In the genomic region with DNA sequence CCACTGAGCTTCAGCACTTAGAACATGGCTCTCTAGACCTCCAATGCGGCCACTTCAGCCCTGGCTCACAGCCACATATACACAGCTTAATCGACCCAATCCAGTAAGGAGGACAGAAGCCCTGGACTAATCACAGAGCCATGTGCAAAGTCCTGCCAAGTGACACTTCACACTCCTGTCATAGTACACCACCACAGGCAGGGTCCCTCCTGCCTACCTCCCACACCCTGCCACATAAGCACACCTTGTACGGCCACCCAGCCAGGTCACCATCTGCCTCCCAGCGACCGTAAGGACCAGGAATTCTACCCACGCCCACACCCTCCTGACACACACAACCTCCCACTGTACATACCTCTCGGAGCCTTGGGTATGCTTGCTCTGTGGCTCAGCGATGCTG, we compare ENCODE assay signal across 9 mouse cellular contexts. TPM values are rescaled to one million over a fixed set of nuclear protein-coding genes. Genes with fewer than 3 reads are reported as not detected.
DNase-seq lines count a peak whose midpoint lies in the region; ATAC-seq and TF ChIP-seq lines count a peak whose summit lies in the region.
"Had no signal": no experiment of that assay in that cellular context is flagged by ENCODE, and none has a peak within 500 bp of the region (broad histone marks: within the 10 kb centered on the region; RNA-seq: fewer than 3 reads in every experiment).

No protein-coding gene starts in this region.

- DNase-seq in liver, embryonic 11.5 days (ENCODE audit: low spot score), result no peak
- no peak for DNase-seq in MEL (ENCODE audit: low read depth, low spot score)
- DNase-seq in thymus, postnatal 36 days, result no peak
- DNase-seq: layer of hippocampus, adult 9-11 months had no signal

- H3K4me1 ChIP-seq in heart, embryonic 13.5 days, result peaks cover 21% of the 10 kb centered on the region
- 0 out of 2 replicates have a peak, but pooled peaks cover 6% of the 10 kb centered on the region for H3K4me1 ChIP-seq in heart, embryonic 11.5 days (ENCODE audit: control insufficient read depth, insufficient read depth, low read length)
- peaks cover 29% of the 10 kb centered on the region for H3K4me1 ChIP-seq in liver, embryonic 15.5 days (replicated peaks)
- peaks cover 4% of the 10 kb centered on the region for H3K4me1 ChIP-seq in liver, embryonic 11.5 days (replicated peaks; ENCODE audit: control insufficient read depth, insufficient read depth, low read length)
- H3K4me1 ChIP-seq in MEL (ENCODE audit: control insufficient read depth in 1 of 2, insufficient read depth in 2 of 2, low read length in 2 of 2), result peaks cover 8 to 18% of the 10 kb centered on the region in 2 experiments

- H3K36me3 ChIP-seq in heart, embryonic 13.5 days, result peaks cover 30% of the 10 kb centered on the region
- H3K36me3 ChIP-seq in heart, embryonic 11.5 days (ENCODE audit: control insufficient read depth, insufficient read depth, low read length), result peaks cover 6% of the 10 kb centered on the region; the same call in 1 of the 2 replicates
- no peaks in the 10 kb centered on the region for H3K36me3 ChIP-seq in liver, embryonic 15.5 days (replicated peaks)
- no peaks in the 10 kb centered on the region; the same call in 1 of the 2 replicates for H3K36me3 ChIP-seq in liver, embryonic 11.5 days (ENCODE audit: control insufficient read depth, insufficient read depth, low read length)
- H3K36me3 ChIP-seq in MEL (ENCODE audit: control insufficient read depth in 1 of 2, insufficient read depth in 2 of 2, low read length in 2 of 2), result peaks cover 0 to 13% of the 10 kb centered on the region in 2 experiments; a peak in 2 of 4 replicates

- no peak for TF ChIP-seq RAD21 in MEL (IDR thresholded peaks at IDR 0.05; ENCODE audit: low read depth, low read length)

- TF ChIP-seq EP300 in MEL (IDR thresholded peaks at IDR 0.05; ENCODE audit: low read depth in 1 of 2, low read length in 2 of 2), result no peak

- H3K27ac ChIP-seq in heart, embryonic 13.5 days (replicated peaks), result peak overlapping the region; percentile 84
- no peak overlapping the region for H3K27ac ChIP-seq in heart, embryonic 11.5 days (ENCODE audit: low read depth, low read length)
- H3K27ac ChIP-seq in liver, embryonic 15.5 days (replicated peaks), result peak overlapping the region; percentile 70
- H3K27ac ChIP-seq in liver, embryonic 11.5 days (ENCODE audit: low read depth, low read length), result no peak overlapping the region
- peak overlapping the region; percentile 61 for H3K27ac ChIP-seq in MEL (ENCODE audit: control insufficient read depth, low read depth, low read length)

- no peaks in the 10 kb centered on the region for H3K79me2 ChIP-seq in MEL (ENCODE audit: control insufficient read depth, insufficient read depth, low read length, poor library complexity)

- no peaks in the 10 kb centered on the region for H3K27me3 ChIP-seq in heart, embryonic 13.5 days (replicated peaks)
- H3K27me3 ChIP-seq in heart, embryonic 11.5 days (ENCODE audit: control insufficient read depth, insufficient read depth, low read length), result no peaks in the 10 kb centered on the region
- H3K27me3 ChIP-seq in liver, embryonic 15.5 days, result no peaks in the 10 kb centered on the region
- H3K27me3 ChIP-seq in liver, embryonic 11.5 days (replicated peaks; ENCODE audit: control insufficient read depth, insufficient read depth, low read length), result no peaks in the 10 kb centered on the region
- no peaks in the 10 kb centered on the region for H3K27me3 ChIP-seq in MEL (ENCODE audit: control insufficient read depth in 1 of 2, insufficient read depth in 2 of 2, low read length in 2 of 2)

- no peak overlapping the region for H3K9ac ChIP-seq in heart, embryonic 13.5 days
- H3K9ac ChIP-seq in heart, embryonic 11.5 days (ENCODE audit: low read depth, low read length), result no peak overlapping the region
- H3K9ac ChIP-seq in liver, embryonic 15.5 days, result peak overlapping the region; percentile 47
- H3K9ac ChIP-seq in liver, embryonic 11.5 days (ENCODE audit: low read depth, low read length), result no peak overlapping the region
- peak overlapping the region; percentile 39 for H3K9ac ChIP-seq in MEL (ENCODE audit: control insufficient read depth, low read depth, low read length, poor library complexity, severe bottlenecking)

- TF ChIP-seq CTCF in MEL (IDR thresholded peaks at IDR 0.05 in 2 of 3, conservative IDR thresholded peaks at IDR 0.05 in 1 of 3; ENCODE audit: control insufficient read depth in 1 of 3, insufficient read depth in 1 of 3, low read depth in 2 of 3, low read length in 3 of 3, poor library complexity in 1 of 3, severe bottlenecking in 1 of 3), result no peak

- no peak overlapping the region for H3K4me2 ChIP-seq in heart, embryonic 13.5 days
- no peak overlapping the region for H3K4me2 ChIP-seq in heart, embryonic 11.5 days
- H3K4me2 ChIP-seq in liver, embryonic 15.5 days, result peak overlapping the region; percentile 54
- H3K4me2 ChIP-seq in liver, embryonic 11.5 days, result no peak overlapping the region

- WGBS in heart, embryonic 13.5 days, result 62% methylated on average over 8 of the region's 8 CpGs
- 79% methylated on average over 8 of the region's 8 CpGs for WGBS in heart, embryonic 11.5 days (ENCODE audit: insufficient replicate concordance)
- WGBS in liver, embryonic 15.5 days (ENCODE audit: insufficient replicate concordance), result 69% methylated on average over 8 of the region's 8 CpGs
- WGBS in liver, embryonic 11.5 days, result 91% methylated on average over 8 of the region's 8 CpGs

- no peak overlapping the region for H3K4me3 ChIP-seq in heart, embryonic 13.5 days
- no peak overlapping the region for H3K4me3 ChIP-seq in heart, embryonic 11.5 days (ENCODE audit: low read depth, low read length)
- H3K4me3 ChIP-seq in liver, embryonic 15.5 days (replicated peaks), result peak overlapping the region; percentile 34
- H3K4me3 ChIP-seq in liver, embryonic 11.5 days (ENCODE audit: low read depth, low read length), result no peak overlapping the region
- peak overlapping the region; percentile 20 to 31; a peak in 2 of 4 replicates for H3K4me3 ChIP-seq in MEL (ENCODE audit: control insufficient read depth in 1 of 2, insufficient read depth in 1 of 2, low read depth in 2 of 2, low read length in 2 of 2)

- TF ChIP-seq POLR2A in MEL (IDR thresholded peaks at IDR 0.05; ENCODE audit: control insufficient read depth in 1 of 2, insufficient read depth in 1 of 2, low read depth in 1 of 2, low read length in 2 of 2, poor library complexity in 1 of 2), result no peak

- no peak for ATAC-seq in heart, embryonic 13.5 days (ENCODE audit: extremely low read depth, insufficient number of reproducible peaks, low FRiP score, low TSS enrichment)
- no peak for ATAC-seq in heart, embryonic 11.5 days (replicated peaks; ENCODE audit: insufficient number of reproducible peaks, low FRiP score, low TSS enrichment)
- ATAC-seq in liver, embryonic 15.5 days (ENCODE audit: insufficient read depth), result 0 out of 2 replicates have a peak, but pooled peaks have one; percentile 4
- no peak for ATAC-seq in liver, embryonic 11.5 days (replicated peaks; ENCODE audit: low FRiP score)
- ATAC-seq in erythroblast, adult 5-6 weeks (replicated peaks; ENCODE audit: low FRiP score, poor library complexity, severe bottlenecking), result peak; percentile 61
- ATAC-seq: inflammation-experienced regulatory T-cells, adult 6 months had no signal

- no peaks in the 10 kb centered on the region for H3K9me3 ChIP-seq in heart, embryonic 13.5 days
- H3K9me3 ChIP-seq in heart, embryonic 11.5 days (replicated peaks; ENCODE audit: control insufficient read depth, low read length), result no peaks in the 10 kb centered on the region
- H3K9me3 ChIP-seq in liver, embryonic 15.5 days (replicated peaks), result no peaks in the 10 kb centered on the region
- no peaks in the 10 kb centered on the region for H3K9me3 ChIP-seq in liver, embryonic 11.5 days (ENCODE audit: control insufficient read depth, low read length)
- H3K9me3 ChIP-seq in MEL (replicated peaks; ENCODE audit: insufficient read depth, low read length), result no peaks in the 10 kb centered on the region

TF ChIP-seq in MEL, 35 proteins besides CTCF, POLR2A, EP300 and RAD21:
- TF ChIP-seq TCF12 (IDR thresholded peaks at IDR 0.05; ENCODE audit: low read depth, low read length) (no peak), JUND (IDR thresholded peaks at IDR 0.05; ENCODE audit: low read depth, low read length) (no peak), USF1 (IDR thresholded peaks at IDR 0.05; ENCODE audit: low read depth, low read length) (no peak)

RNA-seq across cellular contexts. Expression of a gene that starts 41.4 kb away (rescaled TPM):
- polyA plus RNA-seq in heart, embryonic 13.5 days (2015; fragmentation: Nextera tagmentation; extraction: Ambion mirVana), result 13.0 and 14.4 TPM in 2 replicates
- 15.2 and 19.8 TPM in 2 replicates for polyA plus RNA-seq in heart, embryonic 11.5 days (2014; fragmentation: Nextera tagmentation; extraction: Ambion mirVana)
- polyA plus RNA-seq in liver, embryonic 15.5 days (2015; fragmentation: Nextera tagmentation; extraction: Ambion mirVana), result 5.1 and 5.2 TPM in 2 replicates
- polyA plus RNA-seq in liver, embryonic 11.5 days (2014; fragmentation: Nextera tagmentation; extraction: Ambion mirVana), result 10.3 and 12.9 TPM in 2 replicates
- total RNA-seq in MEL (2012; rRNA removed), result 7.8 and 7.9 TPM in 2 replicates
- polyA plus RNA-seq in MEL (2012; ENCODE audit: insufficient read depth in 1 of 2, insufficient read length in 2 of 2, low read depth in 1 of 2, low replicate concordance in 2 of 2, missing spikeins in 1 of 2), result 10 to 100 TPM in 1 of 2 experiments, not detected in 1; 14.2 TPM
- total RNA-seq in erythroblast, adult 5-6 weeks (2015; ENCODE audit: low replicate concordance), result 27.3 and 34.7 TPM in 2 replicates
- total RNA-seq in erythroblast, adult 5-6 weeks (2017; ENCODE audit: low replicate concordance), result 52.8 and 68.6 TPM in 2 replicates

RNA-seq across cellular contexts. Expression of a gene that starts 51.3 kb away (rescaled TPM):
- 17.6 and 19.1 TPM in 2 replicates for polyA plus RNA-seq in heart, embryonic 13.5 days (2015; fragmentation: Nextera tagmentation; extraction: Ambion mirVana)
- 17.5 and 19.5 TPM in 2 replicates for polyA plus RNA-seq in heart, embryonic 11.5 days (2014; fragmentation: Nextera tagmentation; extraction: Ambion mirVana)
- polyA plus RNA-seq in liver, embryonic 15.5 days (2015; fragmentation: Nextera tagmentation; extraction: Ambion mirVana), result 7.0 and 8.9 TPM in 2 replicates
- 12.9 and 14.6 TPM in 2 replicates for polyA plus RNA-seq in liver, embryonic 11.5 days (2014; fragmentation: Nextera tagmentation; extraction: Ambion mirVana)
- total RNA-seq in MEL (2012; rRNA removed), result 0.27 and 0.33 TPM in 2 replicates
- polyA plus RNA-seq in MEL (2012; ENCODE audit: insufficient read depth in 1 of 2, insufficient read length in 2 of 2, low read depth in 1 of 2, low replicate concordance in 2 of 2, missing spikeins in 1 of 2), result 1 to 10 TPM in 1 of 2 experiments, not detected in 1; 4.0 TPM
- 1.0 and 25.7 TPM in 2 replicates for total RNA-seq in erythroblast, adult 5-6 weeks (2015; ENCODE audit: low replicate concordance)
- 2.5 and 14.2 TPM in 2 replicates for total RNA-seq in erythroblast, adult 5-6 weeks (2017; ENCODE audit: low replicate concordance)

Comparison
In these comparisons a context has a peak if more than half of its experiments do, and no peak if none do; other contexts are left out.
1. ATAC-seq: peak in liver, embryonic 15.5 days (single experiment) and erythroblast, adult 5-6 weeks (single experiment); none in heart, embryonic 13.5 days (single experiment), heart, embryonic 11.5 days (single experiment) and liver, embryonic 11.5 days (single experiment).
2. H3K27ac ChIP-seq: peak in heart, embryonic 13.5 days (single experiment), liver, embryonic 15.5 days (single experiment) and MEL (single experiment); none in heart, embryonic 11.5 days (single experiment) and liver, embryonic 11.5 days (single experiment).
3. H3K4me3 ChIP-seq: peak in liver, embryonic 15.5 days (single experiment) and MEL (2 of 2); none in heart, embryonic 13.5 days (single experiment), heart, embryonic 11.5 days (single experiment) and liver, embryonic 11.5 days (single experiment).
4. H3K9ac ChIP-seq: peak in liver, embryonic 15.5 days (single experiment) and MEL (single experiment); none in heart, embryonic 13.5 days (single experiment), heart, embryonic 11.5 days (single experiment) and liver, embryonic 11.5 days (single experiment).